Mouse (Mus musculus): ENCODE data around the gene Gm21425. TPM values are rescaled to one million over a fixed set of nuclear protein-coding genes. Genes with fewer than 3 reads are reported as not detected.
"Not testable (repeated sequence)": the region's sequence is repeated elsewhere in the genome, so short reads cannot be mapped to it uniquely, and the experiment has no call there.

Gm21425 gene
- polyA plus RNA-seq (2015; fragmentation: Nextera tagmentation; extraction: Ambion mirVana), result not detected in 2 replicates

- H3K4me1 ChIP-seq; H3K27ac ChIP-seq (replicated peaks); H3K4me2 ChIP-seq (replicated peaks); H3K36me3 ChIP-seq; H3K9me3 ChIP-seq (replicated peaks); H3K27me3 ChIP-seq; H3K4me3 ChIP-seq (replicated peaks); H3K9ac ChIP-seq; ATAC-seq (ENCODE audit: insufficient number of reproducible peaks, low FRiP score, low TSS enrichment, low read depth): not testable (repeated sequence)
Observed at GRCm38 (mm10) chrY:13161668-13162067, at the start of gene Gm21425. Gene Gm21425, plus strand, starts transcription at chrY:13161968.

GRCm38 (mm10) chrY:13133392-13133791 lies 28.4 kb upstream of the Gm21425 start, which contains the start of gene Gm21891:
Gene Gm21891, minus strand, starts transcription at chrY:13133492.
- ATAC-seq (ENCODE audit: insufficient number of reproducible peaks, low FRiP score, low TSS enrichment, low read depth), result not testable (repeated sequence)
- no CpG with 5 or more reads among the region's 3 CpGs for WGBS

More at GRCm38 (mm10) chrY:13133392-13133791, 28.4 kb upstream of the Gm21425 start, which contains the start of gene Gm21891:
- H3K4me1 ChIP-seq; H3K4me3 ChIP-seq (replicated peaks); H3K27ac ChIP-seq (replicated peaks); H3K4me2 ChIP-seq (replicated peaks); H3K9me3 ChIP-seq (replicated peaks); H3K27me3 ChIP-seq; H3K9ac ChIP-seq; H3K36me3 ChIP-seq: not testable (repeated sequence)

Other genes with a start within 250 kb of the Gm21425 start
- gene Gm20807, start 119.1 kb upstream of the Gm21425 start, polyA plus RNA-seq (2015; fragmentation: Nextera tagmentation; extraction: Ambion mirVana), result not detected in 2 replicates
- gene Gm21891, start 28.5 kb upstream of the Gm21425 start, polyA plus RNA-seq (2015; fragmentation: Nextera tagmentation; extraction: Ambion mirVana), result not detected in 2 replicates
- gene Gm21828, start 62.0 kb downstream of the Gm21425 start, polyA plus RNA-seq (2015; fragmentation: Nextera tagmentation; extraction: Ambion mirVana), result not detected in 2 replicates
- gene Gm21440, start 90.4 kb downstream of the Gm21425 start, polyA plus RNA-seq (2015; fragmentation: Nextera tagmentation; extraction: Ambion mirVana), result not detected in 2 replicates
- not detected in 2 replicates for gene Gm21454, start 90.5 kb downstream of the Gm21425 start, polyA plus RNA-seq (2015; fragmentation: Nextera tagmentation; extraction: Ambion mirVana)
- gene Gm21725, start 187.1 kb downstream of the Gm21425 start, polyA plus RNA-seq (2015; fragmentation: Nextera tagmentation; extraction: Ambion mirVana), result not detected in 2 replicates